Mouse (Mus musculus) C2C12 (cell line): ENCODE results near the gene Dpf3.

Experiments
- CTCF ChIP-seq: IDR thresholded peaks from one replicate; pipeline ENCODE4 v1.5.1; 2011; ENCODE audit not compliant: control insufficient read depth, insufficient read depth, insufficient read length
- MAX ChIP-seq: IDR thresholded peaks from one replicate; pipeline ENCODE4 v1.6.1; 2011; ENCODE audit warnings: mild to moderate bottlenecking, control low read depth
- USF1 ChIP-seq: IDR thresholded peaks from one replicate; pipeline ENCODE4 v1.6.1; 2011; ENCODE audit warnings: low read depth, mild to moderate bottlenecking, control low read depth, moderate library complexity

DNA sequence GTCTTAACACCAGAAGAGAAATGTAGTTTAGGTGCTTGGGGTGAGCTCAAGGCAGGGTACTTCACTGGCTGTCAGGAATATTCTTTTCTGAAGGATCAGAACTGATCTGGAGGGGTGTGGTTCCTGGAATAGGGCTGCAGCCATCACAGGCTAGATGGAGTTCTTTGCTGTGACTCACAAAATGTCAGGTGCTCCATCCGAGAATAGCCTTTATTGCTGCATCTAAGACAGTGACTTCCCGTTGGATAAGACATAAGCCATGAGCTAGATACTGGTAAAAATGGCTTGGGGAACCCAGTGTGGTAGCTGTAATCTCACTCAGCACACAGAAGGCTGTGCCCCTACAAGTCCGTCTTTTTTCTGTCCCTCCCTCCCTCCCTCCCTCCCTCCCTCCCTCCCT is 46.7 kb upstream of the Dpf3 start:
- no peak for TF ChIP-seq CTCF
- no peak for TF ChIP-seq USF1
- no peak for TF ChIP-seq MAX
